In genomic region chr3:89314791-89315190, GRCm38 (mm10) we compare ENCODE assay signal across 9 mouse cellular contexts. TPM values are rescaled to one million over a fixed set of nuclear protein-coding genes. Genes with fewer than 3 reads are reported as not detected.
DNase-seq lines count a peak whose midpoint lies in the region; ATAC-seq and TF ChIP-seq lines count a peak whose summit lies in the region.
"Had no signal": no experiment of that assay in that cellular context is flagged by ENCODE, and none has a peak within 500 bp of the region (broad histone marks: within the 10 kb centered on the region; RNA-seq: fewer than 3 reads in every experiment).

No protein-coding gene starts in this region.

- no peak for TF ChIP-seq EP300 in ES-Bruce4 (IDR thresholded peaks at IDR 0.05; ENCODE audit: insufficient read depth, low read depth, low read length)

- ATAC-seq in heart, embryonic 12.5 days (ENCODE audit: insufficient number of reproducible peaks, low FRiP score): peak; percentile 13; the same call in 1 of the 2 replicates
- ATAC-seq in hindbrain, embryonic 12.5 days (ENCODE audit: low FRiP score): 0 out of 2 replicates have a peak, but pooled peaks have one; percentile 1

- 43% methylated on average over 2 of the region's 2 CpGs for WGBS in heart, embryonic 12.5 days
- WGBS in hindbrain, embryonic 12.5 days: 48% methylated on average over 2 of the region's 2 CpGs

- no peak overlapping the region for H3K4me3 ChIP-seq in heart, embryonic 12.5 days
- peak overlapping the region; percentile 71 for H3K4me3 ChIP-seq in ES-Bruce4 (ENCODE audit: low read depth, low read length)
- H3K4me3 ChIP-seq in hindbrain, embryonic 12.5 days: no peak overlapping the region

- no peak for TF ChIP-seq CTCF in ES-Bruce4 (IDR thresholded peaks at IDR 0.05; ENCODE audit: low read depth, low read length)

- no peaks in the 10 kb centered on the region for H3K36me3 ChIP-seq in heart, embryonic 12.5 days
- no peaks in the 10 kb centered on the region for H3K36me3 ChIP-seq in ES-Bruce4 (ENCODE audit: control insufficient read depth, insufficient read depth, low read length, poor library complexity, severe bottlenecking)
- no peaks in the 10 kb centered on the region for H3K36me3 ChIP-seq in hindbrain, embryonic 12.5 days

- no peak for DNase-seq in heart, adult 18-20 months
- DNase-seq in lung, postnatal 36 days: peak; percentile 70
- no peak for DNase-seq in thymus, postnatal 25 days
- no peak for DNase-seq in cerebellum, postnatal 14 days
- DNase-seq in right cerebral cortex, postnatal 14 days: no peak

- peaks cover 34% of the 10 kb centered on the region for H3K27me3 ChIP-seq in heart, embryonic 12.5 days (replicated peaks)
- H3K27me3 ChIP-seq in ES-Bruce4 (ENCODE audit: control insufficient read depth, insufficient read depth, low read length, poor library complexity, severe bottlenecking): peaks cover 4% of the 10 kb centered on the region
- H3K27me3 ChIP-seq in hindbrain, embryonic 12.5 days: peaks cover 34% of the 10 kb centered on the region

- H3K9ac ChIP-seq in heart, embryonic 12.5 days: peak overlapping the region; percentile 53; the same call in 1 of the 2 replicates
- peak overlapping the region; percentile 53; the same call in 1 of the 2 replicates for H3K9ac ChIP-seq in ES-Bruce4 (ENCODE audit: low read depth, poor library complexity, severe bottlenecking)
- peak overlapping the region; percentile 55; the same call in 1 of the 2 replicates for H3K9ac ChIP-seq in hindbrain, embryonic 12.5 days

- H3K4me1 ChIP-seq in heart, embryonic 12.5 days (replicated peaks): peaks cover 35% of the 10 kb centered on the region
- no peaks in the 10 kb centered on the region for H3K4me1 ChIP-seq in ES-Bruce4 (ENCODE audit: control insufficient read depth, insufficient read depth, low read length)
- H3K4me1 ChIP-seq in hindbrain, embryonic 12.5 days: peaks cover 47% of the 10 kb centered on the region

- no peak overlapping the region for H3K27ac ChIP-seq in heart, embryonic 12.5 days (ENCODE audit: poor library complexity, severe bottlenecking)
- H3K27ac ChIP-seq in ES-Bruce4 (ENCODE audit: insufficient read depth, low read length): no peak overlapping the region
- no peak overlapping the region for H3K27ac ChIP-seq in hindbrain, embryonic 12.5 days

- H3K4me2 ChIP-seq in heart, embryonic 12.5 days: peak overlapping the region; percentile 70
- H3K4me2 ChIP-seq in hindbrain, embryonic 12.5 days (replicated peaks): no peak overlapping the region

- no peaks in the 10 kb centered on the region for H3K9me3 ChIP-seq in heart, embryonic 12.5 days (replicated peaks)
- no peaks in the 10 kb centered on the region for H3K9me3 ChIP-seq in ES-Bruce4 (replicated peaks; ENCODE audit: control insufficient read depth, insufficient read depth, low read length, poor library complexity, severe bottlenecking)
- 0 out of 2 replicates have a peak, but pooled peaks cover 4% of the 10 kb centered on the region for H3K9me3 ChIP-seq in hindbrain, embryonic 12.5 days (replicated peaks)

- no peak for TF ChIP-seq POLR2A in ES-Bruce4 (IDR thresholded peaks at IDR 0.05; ENCODE audit: insufficient read depth, low read length)

RNA-seq across cellular contexts. Expression of gene Efna3, which starts 8.0 kb away (rescaled TPM):
- 1.3 TPM in 2 replicates for polyA plus RNA-seq in heart, embryonic 12.5 days (2016; fragmentation: Nextera tagmentation; extraction: Ambion mirVana)
- not detected for total RNA-seq in heart, adult 18-20 months (2021)
- polyA plus RNA-seq in ES-Bruce4 (2011; ENCODE audit: insufficient read depth, insufficient read length, low read depth, missing spikeins): 17.2 and 18.9 TPM in 2 replicates
- polyA plus RNA-seq in hindbrain, embryonic 12.5 days (2016; fragmentation: Nextera tagmentation; extraction: Ambion mirVana): 21.7 and 22.2 TPM in 2 replicates
- total RNA-seq: gastrocnemius, postnatal 4 days had no signal

RNA-seq across cellular contexts. Expression of gene Efna4, which starts 23.0 kb away (rescaled TPM):
- 8.7 and 10.6 TPM in 2 replicates for polyA plus RNA-seq in heart, embryonic 12.5 days (2016; fragmentation: Nextera tagmentation; extraction: Ambion mirVana)
- total RNA-seq in heart, adult 18-20 months (2021): under 1 TPM in 1 of 2 experiments, not detected in 1; 0.28 TPM
- polyA plus RNA-seq in ES-Bruce4 (2011; ENCODE audit: insufficient read depth, insufficient read length, low read depth, missing spikeins): 14.6 and 16.7 TPM in 2 replicates
- 20.5 and 21.4 TPM in 2 replicates for polyA plus RNA-seq in hindbrain, embryonic 12.5 days (2016; fragmentation: Nextera tagmentation; extraction: Ambion mirVana)

RNA-seq across cellular contexts. Expression of gene Efna1, which starts 33.8 kb away (rescaled TPM):
- 27.0 and 31.0 TPM in 2 replicates for polyA plus RNA-seq in heart, embryonic 12.5 days (2016; fragmentation: Nextera tagmentation; extraction: Ambion mirVana)
- total RNA-seq in heart, adult 18-20 months (2021): 10 to 100 TPM; 22.5 to 23.8 TPM
- polyA plus RNA-seq in ES-Bruce4 (2011; ENCODE audit: insufficient read depth, insufficient read length, low read depth, missing spikeins): 8.3 and 11.0 TPM in 2 replicates
- polyA plus RNA-seq in hindbrain, embryonic 12.5 days (2016; fragmentation: Nextera tagmentation; extraction: Ambion mirVana): 14.3 and 15.4 TPM in 2 replicates

RNA-seq across cellular contexts. Expression of gene Adam15, which starts 35.0 kb away (rescaled TPM):
- polyA plus RNA-seq in heart, embryonic 12.5 days (2016; fragmentation: Nextera tagmentation; extraction: Ambion mirVana): 47.2 and 55.5 TPM in 2 replicates
- total RNA-seq in heart, adult 18-20 months (2021): 10 to 100 TPM; 45.5 to 47.0 TPM
- polyA plus RNA-seq in ES-Bruce4 (2011; ENCODE audit: insufficient read depth, insufficient read length, low read depth, missing spikeins): 25.2 TPM in 2 replicates
- 40.3 and 41.9 TPM in 2 replicates for polyA plus RNA-seq in hindbrain, embryonic 12.5 days (2016; fragmentation: Nextera tagmentation; extraction: Ambion mirVana)

RNA-seq across cellular contexts. Expression of gene Slc50a1, which starts 44.4 kb away (rescaled TPM):
- polyA plus RNA-seq in heart, embryonic 12.5 days (2016; fragmentation: Nextera tagmentation; extraction: Ambion mirVana): 40.9 and 42.9 TPM in 2 replicates
- 10 to 100 TPM; 15.6 to 21.6 TPM for total RNA-seq in heart, adult 18-20 months (2021)
- polyA plus RNA-seq in ES-Bruce4 (2011; ENCODE audit: insufficient read depth, insufficient read length, low read depth, missing spikeins): 34.5 and 35.7 TPM in 2 replicates
- 44.9 and 46.8 TPM in 2 replicates for polyA plus RNA-seq in hindbrain, embryonic 12.5 days (2016; fragmentation: Nextera tagmentation; extraction: Ambion mirVana)
